8 mouse cellular contexts compared by ENCODE assay signal in the genomic region with DNA sequence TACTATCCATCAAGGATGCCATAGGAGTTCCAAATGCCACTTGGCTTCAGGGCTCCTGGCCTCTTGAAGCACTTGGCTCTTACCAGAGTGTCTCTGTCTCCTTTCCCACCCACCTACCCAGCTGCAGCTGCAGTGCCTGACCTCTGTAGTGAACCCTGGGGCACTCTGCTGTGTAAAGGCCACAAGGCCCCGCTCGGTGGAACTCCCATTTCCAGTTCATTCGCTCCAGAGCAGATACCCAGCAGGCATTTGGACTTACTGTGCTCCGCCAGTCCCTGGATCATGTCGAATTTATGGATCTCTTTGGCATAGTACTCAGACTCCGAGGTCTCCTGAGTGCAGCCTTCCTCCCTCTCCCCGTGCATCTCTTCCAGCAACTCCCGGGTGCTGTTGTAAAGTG. TPM values are rescaled to one million over a fixed set of nuclear protein-coding genes. Genes with fewer than 3 reads are reported as not detected.
DNase-seq lines count a peak whose midpoint lies in the region; ATAC-seq and TF ChIP-seq lines count a peak whose summit lies in the region.

No protein-coding gene starts in this region.

- TF ChIP-seq CTCF in lung, embryonic 14.5 days (IDR thresholded peaks at IDR 0.05; ENCODE audit: low read depth), result no peak

- H3K9me3 ChIP-seq in lung, embryonic 14.5 days (ENCODE audit: low read depth, low read length), result no peaks in the 10 kb centered on the region
- H3K9me3 ChIP-seq in embryonic facial prominence, embryonic 11.5 days (replicated peaks; ENCODE audit: control insufficient read depth, low read length), result no peaks in the 10 kb centered on the region
- H3K9me3 ChIP-seq in hindbrain, embryonic 14.5 days (ENCODE audit: control insufficient read depth, low read length), result no peaks in the 10 kb centered on the region
- no peaks in the 10 kb centered on the region for H3K9me3 ChIP-seq in midbrain, embryonic 16.5 days (replicated peaks; ENCODE audit: control insufficient read depth, low read length, poor library complexity, severe bottlenecking)

- H3K4me1 ChIP-seq in lung, embryonic 14.5 days (ENCODE audit: insufficient read depth), result 0 out of 2 replicates have a peak, but pooled peaks cover 6% of the 10 kb centered on the region
- H3K4me1 ChIP-seq in embryonic facial prominence, embryonic 11.5 days (ENCODE audit: control insufficient read depth, insufficient read depth, low read length), result no peaks in the 10 kb centered on the region; the same call in 1 of the 2 replicates
- H3K4me1 ChIP-seq in hindbrain, embryonic 14.5 days (replicated peaks; ENCODE audit: control insufficient read depth, insufficient read depth, low read length), result peaks cover 27% of the 10 kb centered on the region
- H3K4me1 ChIP-seq in midbrain, embryonic 16.5 days (ENCODE audit: control insufficient read depth, insufficient read depth, low read length), result peaks cover 15% of the 10 kb centered on the region

- peak overlapping the region; percentile 98; the same call in 1 of the 2 replicates for H3K27ac ChIP-seq in lung, embryonic 14.5 days (ENCODE audit: low read depth)
- no peak overlapping the region for H3K27ac ChIP-seq in embryonic facial prominence, embryonic 11.5 days (replicated peaks; ENCODE audit: low read depth, low read length)
- no peak overlapping the region for H3K27ac ChIP-seq in hindbrain, embryonic 14.5 days
- H3K27ac ChIP-seq in midbrain, embryonic 16.5 days (ENCODE audit: low read length), result no peak overlapping the region

- H3K27me3 ChIP-seq in lung, embryonic 14.5 days (ENCODE audit: insufficient read depth, low read length), result no peaks in the 10 kb centered on the region
- H3K27me3 ChIP-seq in embryonic facial prominence, embryonic 11.5 days (ENCODE audit: control insufficient read depth, insufficient read depth, low read length), result no peaks in the 10 kb centered on the region
- H3K27me3 ChIP-seq in hindbrain, embryonic 14.5 days (ENCODE audit: control insufficient read depth, insufficient read depth, low read length), result no peaks in the 10 kb centered on the region
- H3K27me3 ChIP-seq in midbrain, embryonic 16.5 days (ENCODE audit: control insufficient read depth, insufficient read depth, low read depth, low read length), result peaks cover 2% of the 10 kb centered on the region; the same call in 1 of the 2 replicates

- WGBS in lung, embryonic 14.5 days, result 19% methylated on average over 8 of the region's 8 CpGs
- 10% methylated on average over 8 of the region's 8 CpGs for WGBS in embryonic facial prominence, embryonic 11.5 days
- WGBS in hindbrain, embryonic 14.5 days, result 18% methylated on average over 8 of the region's 8 CpGs
- WGBS in midbrain, embryonic 16.5 days, result 31% methylated on average over 8 of the region's 8 CpGs

- peak overlapping the region; percentile 55 for H3K4me3 ChIP-seq in lung, embryonic 14.5 days (ENCODE audit: low read depth, low read length)
- H3K4me3 ChIP-seq in embryonic facial prominence, embryonic 11.5 days (ENCODE audit: low read depth, low read length), result peak overlapping the region; percentile 53
- peak overlapping the region; percentile 45; the same call in 1 of the 2 replicates for H3K4me3 ChIP-seq in hindbrain, embryonic 14.5 days (replicated peaks; ENCODE audit: low read length)
- H3K4me3 ChIP-seq in midbrain, embryonic 16.5 days (ENCODE audit: low read depth, low read length), result no peak overlapping the region

- H3K36me3 ChIP-seq in lung, embryonic 14.5 days (ENCODE audit: insufficient read depth), result no peaks in the 10 kb centered on the region
- no peaks in the 10 kb centered on the region; the same call in 1 of the 2 replicates for H3K36me3 ChIP-seq in embryonic facial prominence, embryonic 11.5 days (replicated peaks; ENCODE audit: control insufficient read depth, insufficient read depth, low read depth, low read length)
- H3K36me3 ChIP-seq in hindbrain, embryonic 14.5 days (replicated peaks; ENCODE audit: control insufficient read depth, insufficient read depth), result no peaks in the 10 kb centered on the region
- H3K36me3 ChIP-seq in midbrain, embryonic 16.5 days (ENCODE audit: control insufficient read depth, insufficient read depth, low read length), result no peaks in the 10 kb centered on the region

- peak overlapping the region; percentile 80 for H3K9ac ChIP-seq in lung, embryonic 14.5 days
- peak overlapping the region; percentile 53 for H3K9ac ChIP-seq in embryonic facial prominence, embryonic 11.5 days (replicated peaks; ENCODE audit: low read length)
- H3K9ac ChIP-seq in hindbrain, embryonic 14.5 days, result peak overlapping the region; percentile 63; the same call in 1 of the 2 replicates
- no peak overlapping the region for H3K9ac ChIP-seq in midbrain, embryonic 16.5 days (ENCODE audit: low read depth, low read length)

- ATAC-seq in lung, embryonic 14.5 days (ENCODE audit: insufficient read depth), result no peak
- no peak for ATAC-seq in embryonic facial prominence, embryonic 11.5 days (replicated peaks; ENCODE audit: insufficient number of reproducible peaks, low FRiP score, low TSS enrichment, low read depth)
- ATAC-seq in hindbrain, embryonic 14.5 days (ENCODE audit: low FRiP score), result no peak
- ATAC-seq in midbrain, embryonic 16.5 days, result no peak

- peak; percentile 8 for DNase-seq in lung, embryonic 14.5 days
- DNase-seq in lung, postnatal 10 days, result no peak
- DNase-seq in embryonic facial prominence, embryonic 11.5 days (ENCODE audit: low spot score), result peak; percentile 19
- DNase-seq in hindbrain, embryonic 14.5 days (ENCODE audit: low spot score), result no peak
- DNase-seq in adrenal gland, postnatal 10 days, result no peak
- no peak for DNase-seq in kidney, adult 18-20 months
- DNase-seq in kidney, postnatal 36 days, result no peak

- peak overlapping the region; percentile 86 for H3K4me2 ChIP-seq in lung, embryonic 14.5 days
- H3K4me2 ChIP-seq in embryonic facial prominence, embryonic 11.5 days (ENCODE audit: low read depth, low read length), result peak overlapping the region; percentile 81
- peak overlapping the region; percentile 96 for H3K4me2 ChIP-seq in hindbrain, embryonic 14.5 days (replicated peaks)
- peak overlapping the region; percentile 97; the same call in 1 of the 2 replicates for H3K4me2 ChIP-seq in midbrain, embryonic 16.5 days (ENCODE audit: low read length)

RNA-seq across cellular contexts. Expression of gene Tgfb3, which starts 1.5 kb away (rescaled TPM):
- polyA plus RNA-seq in lung, embryonic 14.5 days (2014; fragmentation: Nextera tagmentation; extraction: Ambion mirVana), result 46.1 and 50.5 TPM in 2 replicates
- polyA plus RNA-seq in embryonic facial prominence, embryonic 11.5 days (2014; fragmentation: Nextera tagmentation; extraction: Ambion mirVana), result 12.1 and 13.1 TPM in 2 replicates
- 3.6 and 4.0 TPM in 2 replicates for polyA plus RNA-seq in hindbrain, embryonic 14.5 days (2014; fragmentation: Nextera tagmentation; extraction: Ambion mirVana)
- 4.0 and 4.1 TPM in 2 replicates for polyA plus RNA-seq in midbrain, embryonic 16.5 days (2015; fragmentation: Nextera tagmentation; extraction: Ambion mirVana)
- 10 to 100 TPM; 15.0 to 16.6 TPM for total RNA-seq in adrenal gland, postnatal 10 days (2021)

RNA-seq across cellular contexts. Expression of gene Ift43, which starts 5.0 kb away (rescaled TPM):
- polyA plus RNA-seq in lung, embryonic 14.5 days (2014; fragmentation: Nextera tagmentation; extraction: Ambion mirVana), result 88.1 and 88.3 TPM in 2 replicates
- 71.0 and 80.3 TPM in 2 replicates for polyA plus RNA-seq in embryonic facial prominence, embryonic 11.5 days (2014; fragmentation: Nextera tagmentation; extraction: Ambion mirVana)
- 38.2 and 53.2 TPM in 2 replicates for polyA plus RNA-seq in hindbrain, embryonic 14.5 days (2014; fragmentation: Nextera tagmentation; extraction: Ambion mirVana)
- 36.4 and 43.1 TPM in 2 replicates for polyA plus RNA-seq in midbrain, embryonic 16.5 days (2015; fragmentation: Nextera tagmentation; extraction: Ambion mirVana)
- 10 to 100 TPM; 25.3 to 25.7 TPM for total RNA-seq in adrenal gland, postnatal 10 days (2021)

Comparison
In these comparisons a context has a peak if more than half of its experiments do, and no peak if none do; other contexts are left out.
1. DNase-seq: peak in lung, embryonic 14.5 days (single experiment) and embryonic facial prominence, embryonic 11.5 days (single experiment); none in lung, postnatal 10 days (single experiment), hindbrain, embryonic 14.5 days (single experiment), adrenal gland, postnatal 10 days (single experiment), kidney, adult 18-20 months (single experiment) and kidney, postnatal 36 days (0 of 2).
2. Peak in every context shown above with its lines, with median percentiles within 50 percentile points of each other: H3K4me2 ChIP-seq.